Mouse (Mus musculus): Measurements from ENCODE around the gene Soat1. TPM values are rescaled to one million over a fixed set of nuclear protein-coding genes. Genes with fewer than 3 reads are reported as not detected.
A peak's percentile ranks its signal among the peaks of the same experiment; 100 is the strongest.
"Not testable (repeated sequence)": the region's sequence is repeated elsewhere in the genome, so short reads cannot be mapped to it uniquely, and the experiment has no call there.

Gene Soat1
- total and polyA plus RNA-seq, 3 experiments = 51.0 to 257 (median 244) TPM

DNA sequence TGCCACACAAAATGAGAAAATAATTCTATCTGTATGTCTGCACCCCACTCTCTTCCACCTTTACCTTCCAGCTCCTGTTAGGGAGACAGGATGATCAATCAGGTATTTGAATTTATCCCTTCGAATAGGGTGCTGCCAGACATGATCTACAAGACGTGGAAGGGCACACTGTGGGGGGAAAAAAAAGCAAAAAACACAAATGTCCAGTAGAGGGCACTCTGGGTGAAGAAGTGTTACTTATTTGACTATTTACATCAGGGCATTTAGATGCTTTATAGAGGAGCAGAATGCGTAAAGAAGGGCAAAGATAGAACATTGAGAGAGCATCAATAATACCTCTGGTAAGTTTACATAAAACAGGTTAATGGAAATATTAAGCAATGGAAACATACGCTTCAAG is 56.0 kb downstream of the Soat1 start:
- H3K9me3 ChIP-seq (replicated peaks) = no peaks in the 10 kb centered on the region
- peaks cover 15% of the 10 kb centered on the region for H3K4me1 ChIP-seq (ENCODE audit: insufficient read depth, low read depth, low read length)
- H3K36me3 ChIP-seq (replicated peaks) = no peaks in the 10 kb centered on the region
- H3K27me3 ChIP-seq (ENCODE audit: insufficient read depth, low read length) = no peaks in the 10 kb centered on the region
- TF ChIP-seq CTCF (IDR thresholded peaks at IDR 0.05; ENCODE audit: low read depth, low read length) (no peak), GATA1 (IDR thresholded peaks at IDR 0.05; ENCODE audit: borderline replicate concordance, low read length) (no peak), TAL1 (conservative IDR thresholded peaks at IDR 0.05; ENCODE audit: low read depth, low read length) (no peak), POLR2AphosphoS5 (IDR thresholded peaks at IDR 0.05; ENCODE audit: insufficient replicate concordance, low read depth, low read length) (no peak), GATA2 (IDR thresholded peaks at IDR 0.05; ENCODE audit: borderline replicate concordance, low read depth, low read length) (no peak)
- no peak for ATAC-seq (ENCODE audit: extremely low read depth, insufficient number of reproducible peaks, low FRiP score, poor library complexity, severe bottlenecking)
- DNase-seq (ENCODE audit: low spot score) = no peak
- no peak overlapping the region for H3K4me3 ChIP-seq (ENCODE audit: low read depth, low read length)

- no peak for DNase-seq (ENCODE audit: low spot score)
- Histone ChIP-seq H3K9me3 (replicated peaks) (peaks cover 3% of the 10 kb centered on the region), H3K4me1 (ENCODE audit: insufficient read depth, low read depth, low read length) (peaks cover 15% of the 10 kb centered on the region), H3K27me3 (ENCODE audit: insufficient read depth, low read length) (peaks cover 3% of the 10 kb centered on the region; the same call in 1 of the 2 replicates), H3K4me3 (ENCODE audit: low read depth, low read length) (no peak overlapping the region), H3K36me3 (replicated peaks) (no peaks in the 10 kb centered on the region)
- no peak for TF ChIP-seq CTCF (IDR thresholded peaks at IDR 0.05; ENCODE audit: low read depth, low read length)
- no peak for TF ChIP-seq GATA2 (IDR thresholded peaks at IDR 0.05; ENCODE audit: borderline replicate concordance, low read depth, low read length)
- TF ChIP-seq GATA1 (IDR thresholded peaks at IDR 0.05; ENCODE audit: borderline replicate concordance, low read length) = no peak
- TF ChIP-seq TAL1 (conservative IDR thresholded peaks at IDR 0.05; ENCODE audit: low read depth, low read length) = no peak
- no peak for TF ChIP-seq POLR2AphosphoS5 (IDR thresholded peaks at IDR 0.05; ENCODE audit: insufficient replicate concordance, low read depth, low read length)
- no peak for ATAC-seq (ENCODE audit: extremely low read depth, insufficient number of reproducible peaks, low FRiP score, poor library complexity, severe bottlenecking)
These were observed 65.6 kb downstream of the Soat1 start for GRCm38 (mm10) chr1:156408521-156408920.

- peak; percentile 20 for DNase-seq (ENCODE audit: low spot score)
- peak; percentile 72 for ATAC-seq (ENCODE audit: extremely low read depth, insufficient number of reproducible peaks, low FRiP score, poor library complexity, severe bottlenecking)
- TF ChIP-seq CTCF (IDR thresholded peaks at IDR 0.05; ENCODE audit: low read depth, low read length) = no peak
- TF ChIP-seq GATA1 (IDR thresholded peaks at IDR 0.05; ENCODE audit: borderline replicate concordance, low read length) = no peak
- no peak for TF ChIP-seq POLR2AphosphoS5 (IDR thresholded peaks at IDR 0.05; ENCODE audit: insufficient replicate concordance, low read depth, low read length)
- TF ChIP-seq GATA2 (IDR thresholded peaks at IDR 0.05; ENCODE audit: borderline replicate concordance, low read depth, low read length) = no peak
- TF ChIP-seq TAL1 (conservative IDR thresholded peaks at IDR 0.05; ENCODE audit: low read depth, low read length) = no peak; the same call in 1 of the 2 replicates
These were observed 66.1 kb downstream of the Soat1 start for GRCm38 (mm10) chr1:156408004-156408403.

GRCm38 (mm10) chr1:156403251-156403650 is 70.9 kb downstream of the Soat1 start:
- H3K4me3 ChIP-seq (ENCODE audit: low read depth, low read length) = no peak overlapping the region
- peaks cover 5% of the 10 kb centered on the region; the same call in 1 of the 2 replicates for H3K27me3 ChIP-seq (ENCODE audit: insufficient read depth, low read length)
- DNase-seq (ENCODE audit: low spot score) (no peak), ATAC-seq (ENCODE audit: extremely low read depth, insufficient number of reproducible peaks, low FRiP score, poor library complexity, severe bottlenecking) (no peak)
- peaks cover 9% of the 10 kb centered on the region for H3K4me1 ChIP-seq (ENCODE audit: insufficient read depth, low read depth, low read length)
- peaks cover 3% of the 10 kb centered on the region for H3K9me3 ChIP-seq (replicated peaks)
- no peak for TF ChIP-seq POLR2AphosphoS5 (IDR thresholded peaks at IDR 0.05; ENCODE audit: insufficient replicate concordance, low read depth, low read length)
- no peak for TF ChIP-seq GATA1 (IDR thresholded peaks at IDR 0.05; ENCODE audit: borderline replicate concordance, low read length)
- no peak for TF ChIP-seq GATA2 (IDR thresholded peaks at IDR 0.05; ENCODE audit: borderline replicate concordance, low read depth, low read length)
- TF ChIP-seq TAL1 (conservative IDR thresholded peaks at IDR 0.05; ENCODE audit: low read depth, low read length) = no peak
- no peak for TF ChIP-seq CTCF (IDR thresholded peaks at IDR 0.05; ENCODE audit: low read depth, low read length)
- H3K36me3 ChIP-seq (replicated peaks) = no peaks in the 10 kb centered on the region

More at GRCm38 (mm10) chr1:156408004-156408403, 66.1 kb downstream of the Soat1 start:
- Histone ChIP-seq H3K36me3 (replicated peaks) (no peaks in the 10 kb centered on the region), H3K4me1 (ENCODE audit: insufficient read depth, low read depth, low read length) (peaks cover 15% of the 10 kb centered on the region), H3K27me3 (ENCODE audit: insufficient read depth, low read length) (peaks cover 3% of the 10 kb centered on the region; the same call in 1 of the 2 replicates), H3K4me3 (ENCODE audit: low read depth, low read length) (no peak overlapping the region), H3K9me3 (replicated peaks) (peaks cover 3% of the 10 kb centered on the region)

GRCm38 (mm10) chr1:156402491-156402890 is 71.6 kb downstream of the Soat1 start:
- H3K9me3 ChIP-seq (replicated peaks) = peaks cover 3% of the 10 kb centered on the region
- no peak for TF ChIP-seq GATA1 (IDR thresholded peaks at IDR 0.05; ENCODE audit: borderline replicate concordance, low read length)
- no peak for TF ChIP-seq TAL1 (conservative IDR thresholded peaks at IDR 0.05; ENCODE audit: low read depth, low read length)
- no peak for TF ChIP-seq POLR2AphosphoS5 (IDR thresholded peaks at IDR 0.05; ENCODE audit: insufficient replicate concordance, low read depth, low read length)
- no peak for TF ChIP-seq CTCF (IDR thresholded peaks at IDR 0.05; ENCODE audit: low read depth, low read length)
- no peak for TF ChIP-seq GATA2 (IDR thresholded peaks at IDR 0.05; ENCODE audit: borderline replicate concordance, low read depth, low read length)

GRCm38 (mm10) chr1:156400159-156400558 is 74.0 kb downstream of the Soat1 start:
- peaks cover 11% of the 10 kb centered on the region; the same call in 1 of the 2 replicates for H3K27me3 ChIP-seq (ENCODE audit: insufficient read depth, low read length)

More at GRCm38 (mm10) chr1:156402491-156402890, 71.6 kb downstream of the Soat1 start:
- H3K27me3 ChIP-seq (ENCODE audit: insufficient read depth, low read length) = peaks cover 7% of the 10 kb centered on the region; the same call in 1 of the 2 replicates
- H3K36me3 ChIP-seq (replicated peaks) = no peaks in the 10 kb centered on the region
- ATAC-seq (ENCODE audit: extremely low read depth, insufficient number of reproducible peaks, low FRiP score, poor library complexity, severe bottlenecking) = no peak
- no peak for DNase-seq (ENCODE audit: low spot score)
- H3K4me3 ChIP-seq (ENCODE audit: low read depth, low read length) = no peak overlapping the region
- peaks cover 1% of the 10 kb centered on the region; the same call in 1 of the 2 replicates for H3K4me1 ChIP-seq (ENCODE audit: insufficient read depth, low read depth, low read length)

More at GRCm38 (mm10) chr1:156400159-156400558, 74.0 kb downstream of the Soat1 start:
- not testable (repeated sequence) for H3K9me3 ChIP-seq (replicated peaks); H3K4me1 ChIP-seq (ENCODE audit: insufficient read depth, low read depth, low read length); DNase-seq (ENCODE audit: low spot score); H3K36me3 ChIP-seq (replicated peaks); H3K4me3 ChIP-seq (ENCODE audit: low read depth, low read length); ATAC-seq (ENCODE audit: extremely low read depth, insufficient number of reproducible peaks, low FRiP score, poor library complexity, severe bottlenecking)
